Mouse (Mus musculus): ENCODE data around the gene Zscan22.
"Not testable (repeated sequence)": the region's sequence is repeated elsewhere in the genome, so short reads cannot be mapped to it uniquely, and the experiment has no call there.

Zscan22 gene

DNA sequence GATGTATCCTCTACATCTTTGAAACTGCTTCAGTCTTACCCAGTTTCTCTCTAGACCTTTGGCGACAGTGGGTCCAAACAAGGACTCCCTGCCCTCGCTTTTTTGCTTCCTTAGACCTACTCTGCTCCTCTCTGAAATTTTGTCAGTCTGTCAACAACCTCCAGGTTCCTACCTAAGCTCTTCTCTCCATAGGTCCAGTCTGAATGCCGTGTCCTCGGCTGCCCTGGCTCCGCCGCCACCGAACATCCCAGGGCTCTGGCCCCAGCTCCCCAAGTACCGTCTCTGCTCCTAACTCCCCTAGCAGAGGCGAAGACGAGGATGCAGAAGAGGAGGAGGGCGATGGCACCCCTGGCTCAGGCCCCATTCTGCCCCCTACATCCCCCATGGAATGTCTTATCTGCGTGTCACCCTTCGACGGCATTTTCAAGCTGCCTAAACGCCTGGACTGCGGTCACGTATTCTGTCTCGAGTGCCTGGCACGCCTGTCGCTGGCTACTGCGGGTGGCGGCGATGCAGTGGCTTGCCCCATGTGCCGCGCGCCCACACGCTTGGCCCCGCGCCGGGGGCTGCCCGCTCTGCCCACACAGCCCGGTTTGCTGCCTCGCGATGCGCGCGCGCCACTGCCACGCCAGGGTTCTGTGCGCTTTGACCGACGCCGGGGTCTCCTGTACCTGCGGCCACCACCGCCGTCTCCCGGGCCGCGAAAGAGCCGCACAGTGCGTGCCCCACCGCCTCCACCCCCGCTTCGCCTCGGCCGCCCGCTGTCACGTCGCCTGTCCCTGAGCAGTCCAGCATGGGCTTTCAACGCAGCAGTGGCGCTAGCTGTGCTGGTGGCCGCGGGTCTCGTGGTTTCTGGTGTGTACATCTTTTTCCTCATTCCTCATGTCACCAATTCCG lies 30.3 kb downstream of the Zscan22 start:
- peak; percentile 68 for ATAC-seq (ENCODE audit: low TSS enrichment)

GRCm38 (mm10) chr7:12933615-12934140 lies 36.1 kb downstream of the Zscan22 start:
- ATAC-seq (ENCODE audit: low TSS enrichment): no peak

DNA sequence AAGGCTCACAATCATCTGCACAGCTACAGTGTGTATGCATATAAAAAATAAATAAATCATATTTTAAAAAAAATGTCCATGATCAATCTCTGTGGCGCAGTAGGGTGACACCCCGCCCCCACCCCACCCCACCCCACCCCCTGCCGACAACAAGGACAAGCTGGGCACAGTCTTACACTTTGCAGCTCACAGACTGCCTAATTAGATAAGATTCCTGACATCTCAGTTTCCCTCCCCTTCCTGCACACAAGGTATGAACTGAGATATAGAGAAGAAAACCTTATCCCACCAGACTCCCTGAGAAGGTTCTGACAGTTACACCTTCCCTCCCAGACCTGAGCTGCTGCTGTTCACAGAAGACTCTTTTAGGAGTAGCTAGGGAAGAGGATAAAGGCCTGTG lies 37.2 kb downstream of the Zscan22 start:
- no peak for ATAC-seq (ENCODE audit: low TSS enrichment)

DNA sequence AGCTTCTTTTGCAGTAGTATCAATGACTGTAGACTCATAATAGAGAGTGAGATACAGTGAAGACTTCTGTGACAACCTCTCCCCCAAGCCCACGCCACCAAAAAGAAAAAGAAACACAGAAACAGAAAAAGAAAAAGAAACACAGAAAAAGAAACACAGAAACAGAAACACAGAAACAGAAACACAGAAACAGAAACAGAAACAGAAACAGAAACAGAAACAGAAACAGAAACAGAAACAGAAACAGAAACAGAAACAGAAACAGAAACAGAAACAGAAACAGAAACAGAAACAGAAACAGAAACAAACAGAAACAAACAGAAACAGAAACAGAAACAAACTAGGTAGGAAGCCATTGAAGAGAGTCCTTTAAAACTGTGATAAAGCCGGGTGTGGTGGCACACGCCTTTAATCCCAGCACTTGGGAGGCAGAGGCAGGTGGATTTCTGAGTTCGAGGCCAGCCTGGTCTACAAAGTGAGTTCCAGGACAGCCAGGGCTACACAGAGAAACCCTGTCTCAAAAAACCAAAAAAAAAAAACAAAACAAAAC lies 39.7 kb downstream of the Zscan22 start:
- ATAC-seq (ENCODE audit: low TSS enrichment): not testable (repeated sequence)

GRCm38 (mm10) chr7:12940599-12940998 lies 43.0 kb downstream of the Zscan22 start:
- no peak for ATAC-seq (ENCODE audit: low TSS enrichment)

- no peak for ATAC-seq (ENCODE audit: low TSS enrichment)
Observed at GRCm38 (mm10) chr7:12943488-12943887, 45.9 kb downstream of the Zscan22 start.

- peak; percentile 99 for ATAC-seq (ENCODE audit: low TSS enrichment)
Observed at GRCm38 (mm10) chr7:12949032-12949871, 51.6 kb downstream of the Zscan22 start.

- no peak for ATAC-seq (ENCODE audit: low TSS enrichment)
Observed at GRCm38 (mm10) chr7:12949872-12950229, 52.2 kb downstream of the Zscan22 start.

- ATAC-seq (ENCODE audit: low TSS enrichment): no peak
Observed at GRCm38 (mm10) chr7:12954896-12955295, 57.3 kb downstream of the Zscan22 start.

DNA sequence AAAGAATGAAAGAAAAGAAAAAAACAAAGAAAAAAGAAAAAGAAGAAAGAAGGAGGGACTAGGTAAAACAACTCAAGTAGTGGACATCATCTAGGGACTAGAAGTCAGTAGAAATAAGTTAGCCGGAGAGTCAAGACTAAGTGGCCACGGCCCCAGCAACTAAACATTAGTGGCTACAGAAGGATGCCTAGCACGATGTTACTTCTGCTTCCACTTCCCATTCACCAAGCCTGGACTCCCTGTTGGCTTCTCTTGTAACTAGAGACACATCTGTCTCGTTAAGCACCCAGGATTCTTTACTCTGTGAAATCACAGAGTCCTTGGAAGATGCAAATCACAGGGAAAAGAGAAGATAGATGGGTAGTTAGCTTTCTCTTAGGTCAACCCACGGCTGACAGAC lies 59.9 kb downstream of the Zscan22 start:
- ATAC-seq (ENCODE audit: low TSS enrichment): no peak

Measured in frontal cortex, adult (tissue).